Mouse (Mus musculus) CD4-positive helper T cell, adult 2 months (primary cell): ENCODE measurements at regions not wholly inside any gene's neighbourhood (a gene's known extent, or its start where the extent isn't known, plus 50 kb on each side); places are given as distances from the start of the nearest gene placed in this dataset.

Experiments used
- DNase-seq: peaks from one replicate; pipeline ENCODE4 v3.0.0-alpha.2; 2012; ENCODE audit warnings: low read depth, missing footprints, low spot score

- no peak for DNase-seq
These were observed 239.4 kb upstream of the Rnaseh2b start for GRCm38 (mm10) chr14:62053004-62053403.

GRCm38 (mm10) chr14:62057096-62057495 lies 235.3 kb upstream of the Rnaseh2b start:
- DNase-seq: no peak

- no peak for DNase-seq
These were observed 234.3 kb upstream of the Rnaseh2b start for GRCm38 (mm10) chr14:62058100-62058499.

GRCm38 (mm10) chr14:62071140-62071539 lies 221.2 kb upstream of the Rnaseh2b start:
- no peak for DNase-seq

GRCm38 (mm10) chr14:62084047-62084446 lies 208.3 kb upstream of the Rnaseh2b start:
- no peak for DNase-seq

GRCm38 (mm10) chr14:62088174-62088573 lies 204.2 kb upstream of the Rnaseh2b start:
- no peak for DNase-seq

GRCm38 (mm10) chr14:62117532-62117931 lies 174.9 kb upstream of the Rnaseh2b start:
- DNase-seq: no peak

- peak; percentile 60 for DNase-seq
These were observed 173.8 kb upstream of the Rnaseh2b start for GRCm38 (mm10) chr14:62118542-62118953.

GRCm38 (mm10) chr14:62128918-62129317 lies 163.5 kb upstream of the Rnaseh2b start:
- DNase-seq: no peak

GRCm38 (mm10) chr14:62132353-62132816 lies 160.0 kb upstream of the Rnaseh2b start:
- DNase-seq: no peak

- no peak for DNase-seq
These were observed 154.4 kb upstream of the Rnaseh2b start for GRCm38 (mm10) chr14:62137981-62138380.

GRCm38 (mm10) chr14:62144385-62145030 lies 147.9 kb upstream of the Rnaseh2b start:
- no peak for DNase-seq

GRCm38 (mm10) chr14:62157038-62157716 lies 135.2 kb upstream of the Rnaseh2b start:
- DNase-seq: no peak

GRCm38 (mm10) chr14:62159690-62160089 lies 132.7 kb upstream of the Rnaseh2b start:
- no peak for DNase-seq

- DNase-seq: no peak
These were observed 129.1 kb upstream of the Rnaseh2b start for GRCm38 (mm10) chr14:62163120-62163796.

GRCm38 (mm10) chr14:62164918-62165317 lies 127.5 kb upstream of the Rnaseh2b start:
- no peak for DNase-seq

GRCm38 (mm10) chr14:62166006-62166405 lies 126.4 kb upstream of the Rnaseh2b start:
- DNase-seq: no peak

GRCm38 (mm10) chr14:62166596-62166995 lies 125.8 kb upstream of the Rnaseh2b start:
- no peak for DNase-seq

- DNase-seq: no peak
These were observed 125.3 kb upstream of the Rnaseh2b start for GRCm38 (mm10) chr14:62167090-62167489.

- no peak for DNase-seq
These were observed 123.7 kb upstream of the Rnaseh2b start for GRCm38 (mm10) chr14:62168711-62169110.

- no peak for DNase-seq
These were observed 122.0 kb upstream of the Rnaseh2b start for GRCm38 (mm10) chr14:62170385-62170784.

- no peak for DNase-seq
These were observed 120.9 kb upstream of the Rnaseh2b start for GRCm38 (mm10) chr14:62171256-62172047.
